Mouse (Mus musculus) left cerebral cortex, adult 18-20 months (tissue): ENCODE results near the gene Frmd8. TPM values are rescaled to one million over a fixed set of nuclear protein-coding genes. Genes with fewer than 3 reads are reported as not detected.
"Not testable (repeated sequence)": the region's sequence is repeated elsewhere in the genome, so short reads cannot be mapped to it uniquely, and the experiment has no call there.

Experiments used
- DNase-seq, 2 experiments: peaks; one replicate each; pipeline ENCODE4 v3.0.0; 2021 to 2022; ENCODE audit warnings: low spot score in 2 of 2, mixed read lengths in 1 of 2
- total RNA-seq, 2 experiments: library from RNA; stranded (reverse); gene quantifications; 2 replicates each; pipeline ENCODE4 v1.2.3; 2021

Frmd8 gene
- total RNA-seq, 2 experiments from 2014 or later = 13.5 to 13.6 TPM

DNA sequence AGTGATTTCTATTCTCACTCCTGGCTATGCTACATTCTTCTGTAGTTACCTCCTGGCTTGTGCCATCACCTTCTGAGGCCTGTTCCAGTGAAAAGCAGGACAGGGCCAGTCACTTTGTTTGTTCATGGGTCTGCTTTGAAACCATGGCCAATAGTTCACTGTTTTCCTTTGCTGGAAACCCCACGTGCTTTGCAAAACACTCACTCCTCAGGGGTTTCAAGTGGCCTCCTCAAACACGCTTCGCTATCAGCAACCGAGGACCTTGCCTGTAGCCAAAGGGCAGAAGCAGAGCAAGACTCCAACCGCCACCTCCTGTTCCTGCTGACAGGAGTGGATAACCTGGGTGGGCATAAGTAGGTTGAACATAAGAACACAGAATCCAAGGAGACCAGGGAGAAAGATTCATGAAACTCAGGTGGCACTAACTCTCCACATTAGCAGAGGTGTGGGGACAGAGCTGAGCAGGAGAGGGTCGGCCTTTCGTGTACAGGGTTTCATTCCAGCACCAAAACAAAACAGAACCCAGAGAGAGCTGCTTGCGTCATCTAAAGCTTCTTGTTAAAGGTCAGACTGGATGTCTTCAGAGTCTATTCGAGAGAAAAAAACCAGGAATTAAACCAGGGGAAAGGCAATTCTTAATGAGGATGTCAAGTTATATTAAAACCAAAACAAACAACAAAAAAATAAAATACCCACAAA, 47.5 kb downstream of the Frmd8 start:
- no peak for DNase-seq

DNA sequence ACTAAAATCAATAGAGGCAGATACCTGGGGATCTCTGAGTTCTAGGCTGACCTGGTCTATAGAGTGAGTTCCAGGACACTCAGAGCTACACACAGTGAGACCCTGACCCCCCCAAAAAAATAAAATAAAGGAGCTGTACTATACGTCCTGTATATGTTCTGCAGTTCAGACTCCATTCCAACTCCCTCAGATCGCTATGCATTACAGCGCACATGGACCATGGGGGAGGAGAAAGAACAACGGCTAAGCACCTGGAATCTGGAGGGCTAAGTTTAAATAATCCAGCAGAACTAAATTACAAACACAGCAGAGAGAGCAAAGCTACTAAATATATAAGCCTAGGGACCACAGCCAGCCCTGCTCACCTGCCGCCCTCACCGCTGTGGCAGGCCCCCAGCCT, 48.0 kb downstream of the Frmd8 start:
- no peak for DNase-seq

DNA sequence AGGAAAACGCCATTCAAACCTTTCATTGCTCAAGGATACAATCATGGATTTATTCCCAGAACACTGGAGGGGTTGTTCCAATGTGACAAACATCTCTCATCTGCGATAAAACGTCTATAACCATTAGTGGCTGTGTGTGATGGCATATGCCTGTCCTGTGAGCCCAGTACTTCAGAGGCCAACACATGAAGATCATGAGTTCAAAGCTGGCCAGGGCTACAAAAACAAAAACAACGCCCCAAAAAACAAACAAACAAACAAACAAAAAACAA, 48.4 kb downstream of the Frmd8 start:
- DNase-seq = no peak

DNA sequence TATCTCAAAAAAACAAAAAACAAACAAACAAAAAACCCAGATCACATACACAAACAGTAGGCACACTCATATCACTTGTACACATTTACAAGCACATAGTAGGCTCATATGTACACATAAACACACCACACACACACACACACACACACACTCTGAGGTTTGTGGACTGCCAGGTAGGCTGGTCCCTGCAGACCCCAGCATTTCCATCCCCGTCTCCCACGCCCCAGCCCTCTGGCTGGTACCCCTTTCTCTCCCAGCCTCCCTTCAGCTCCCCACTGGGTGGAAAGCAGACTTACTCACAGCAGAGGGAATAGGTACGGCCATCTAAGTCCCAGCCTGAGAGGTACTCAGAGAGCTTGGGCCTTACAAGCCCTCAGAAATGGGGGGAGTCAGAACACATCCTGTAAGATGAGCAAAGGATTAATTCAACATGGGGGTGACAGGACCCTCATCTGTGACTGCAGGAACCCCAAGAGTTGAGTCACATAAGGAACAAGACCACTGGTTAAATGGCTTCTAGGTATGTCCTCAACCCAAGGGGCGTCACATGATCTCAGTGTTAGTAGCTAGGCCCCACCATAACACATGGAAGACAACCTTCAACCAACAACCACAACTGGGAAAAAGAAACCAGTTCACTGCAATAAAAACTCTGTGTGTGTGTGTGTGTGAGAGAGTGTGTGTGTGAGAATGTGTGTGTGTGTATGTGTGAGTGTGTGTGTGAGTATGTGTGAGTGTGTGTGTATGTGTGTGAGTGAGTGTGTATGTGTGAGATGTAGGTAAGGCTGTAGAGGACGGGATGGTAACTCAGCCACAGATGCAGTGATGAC, 49.0 kb downstream of the Frmd8 start:
- no peak for DNase-seq

DNA sequence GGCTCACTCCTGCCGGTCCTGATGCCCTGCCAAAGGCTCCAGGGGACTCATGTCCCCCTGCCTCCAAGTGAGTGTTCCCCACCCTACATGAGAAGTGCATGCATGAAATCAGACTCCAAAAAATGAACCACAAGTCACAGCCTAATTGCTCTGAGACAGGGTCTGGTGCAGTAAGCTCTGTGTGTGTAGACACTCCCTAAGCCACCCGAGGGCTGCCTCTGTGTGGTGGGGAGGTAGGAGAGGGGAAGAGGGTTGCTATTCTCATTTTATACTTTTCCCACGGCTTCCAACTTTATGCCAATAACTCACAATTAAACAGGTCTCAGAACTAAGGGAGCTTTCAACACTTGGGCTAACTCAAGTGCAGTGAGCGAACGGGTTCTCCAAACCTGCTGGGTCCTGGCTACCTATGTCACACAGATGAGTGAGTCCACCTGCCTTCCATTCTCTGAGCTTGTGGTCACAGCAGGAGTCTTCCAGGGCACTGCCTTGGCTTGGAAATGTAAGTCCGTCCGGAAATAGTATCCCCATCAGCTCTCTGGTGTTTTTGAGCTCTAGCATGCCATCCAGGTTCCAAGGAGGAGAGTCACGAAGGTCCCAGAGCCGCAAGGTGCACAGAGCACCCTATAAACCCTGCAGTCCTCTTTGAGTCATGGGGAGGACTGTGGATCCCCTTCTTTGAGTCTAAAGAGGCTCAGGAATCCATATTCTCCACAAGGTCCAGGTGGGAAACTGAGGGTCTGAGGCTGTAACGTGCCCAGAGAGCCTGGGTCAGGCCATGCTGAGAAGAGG, 50.1 kb downstream of the Frmd8 start:
- no peak for DNase-seq

DNA sequence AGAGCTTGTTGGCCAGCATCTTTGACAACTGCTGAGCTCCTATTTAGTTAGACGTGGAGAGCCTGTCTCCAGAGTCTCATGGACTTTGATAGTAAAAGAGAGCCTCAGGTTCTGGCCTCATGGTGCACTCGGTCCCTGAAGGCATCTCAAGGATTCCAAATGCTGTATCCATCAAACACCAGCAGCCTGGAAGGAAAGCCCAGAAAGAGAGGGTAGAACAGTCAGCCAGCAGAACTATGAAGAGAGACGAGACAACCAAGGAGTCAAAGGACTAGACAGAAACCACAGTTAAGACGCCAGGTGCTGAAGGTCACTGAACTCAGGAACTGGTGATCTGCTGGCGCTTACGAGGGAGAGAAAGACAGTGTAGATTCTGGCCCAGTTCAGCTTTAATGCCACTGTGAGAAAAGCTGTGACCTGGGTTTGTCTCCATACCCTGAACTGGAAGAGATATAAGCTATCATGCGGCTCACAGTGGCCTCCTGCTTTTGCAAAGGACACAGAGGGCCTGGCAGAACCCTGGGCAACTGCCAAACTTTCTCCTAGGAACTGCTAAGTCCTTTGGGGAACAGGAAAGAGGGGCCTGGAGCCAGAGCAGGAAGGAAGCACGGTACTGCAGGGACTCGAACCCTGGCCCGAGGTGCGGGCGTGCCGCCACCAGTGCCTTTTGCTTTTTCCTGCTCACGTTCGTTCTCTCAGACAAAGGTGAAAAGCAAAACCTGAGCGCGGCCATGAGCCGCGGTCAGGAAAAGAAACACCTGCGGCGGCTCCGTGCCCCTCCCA, 50.8 kb downstream of the Frmd8 start:
- DNase-seq = no peak

DNA sequence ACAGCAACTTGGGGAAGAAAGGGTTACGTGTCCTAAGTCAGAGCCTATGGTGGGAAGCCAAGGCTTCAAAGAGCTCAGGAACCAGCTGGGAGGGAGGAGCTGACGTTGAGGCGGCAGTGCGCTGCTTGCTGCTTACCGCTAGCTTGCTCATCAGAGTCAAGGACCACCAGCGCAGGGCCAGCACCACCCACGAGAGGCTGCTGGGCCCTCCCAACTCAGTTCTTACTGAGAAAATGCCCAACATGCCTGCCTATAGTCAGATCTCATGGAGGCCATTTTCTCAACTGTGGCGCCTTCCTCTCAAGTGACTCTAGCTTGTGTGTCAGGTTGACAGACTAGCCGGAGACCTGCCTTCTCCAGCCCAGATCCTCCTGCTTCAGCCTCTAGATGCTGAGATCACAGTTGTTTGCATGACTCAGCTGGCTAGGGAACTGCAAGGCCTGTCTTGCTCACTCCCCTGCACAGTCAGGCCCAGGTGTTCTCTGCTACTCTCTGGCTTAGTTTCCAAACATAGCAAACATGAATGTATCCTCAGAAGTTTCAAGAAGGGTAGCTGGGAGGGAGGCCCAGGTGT, 51.7 kb downstream of the Frmd8 start:
- DNase-seq = no peak

DNA sequence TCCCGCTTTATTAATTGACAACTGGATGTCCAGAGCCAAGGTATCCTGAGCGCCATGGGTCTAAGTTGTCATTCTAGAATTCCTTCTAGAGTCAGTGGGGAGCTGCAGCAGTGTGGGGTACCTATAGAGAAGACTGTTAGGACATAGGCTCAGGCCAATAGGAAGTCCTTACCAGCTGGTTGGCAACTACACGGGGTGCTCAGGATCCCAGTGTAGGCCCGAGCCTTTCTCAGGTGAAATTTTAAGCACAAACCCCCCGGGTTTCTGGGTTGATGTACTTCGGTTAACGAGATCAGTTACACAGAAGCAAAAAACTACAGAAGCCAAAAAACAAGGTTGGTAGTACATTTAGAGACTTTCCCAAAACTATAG, 52.3 kb downstream of the Frmd8 start:
- no peak for DNase-seq

DNA sequence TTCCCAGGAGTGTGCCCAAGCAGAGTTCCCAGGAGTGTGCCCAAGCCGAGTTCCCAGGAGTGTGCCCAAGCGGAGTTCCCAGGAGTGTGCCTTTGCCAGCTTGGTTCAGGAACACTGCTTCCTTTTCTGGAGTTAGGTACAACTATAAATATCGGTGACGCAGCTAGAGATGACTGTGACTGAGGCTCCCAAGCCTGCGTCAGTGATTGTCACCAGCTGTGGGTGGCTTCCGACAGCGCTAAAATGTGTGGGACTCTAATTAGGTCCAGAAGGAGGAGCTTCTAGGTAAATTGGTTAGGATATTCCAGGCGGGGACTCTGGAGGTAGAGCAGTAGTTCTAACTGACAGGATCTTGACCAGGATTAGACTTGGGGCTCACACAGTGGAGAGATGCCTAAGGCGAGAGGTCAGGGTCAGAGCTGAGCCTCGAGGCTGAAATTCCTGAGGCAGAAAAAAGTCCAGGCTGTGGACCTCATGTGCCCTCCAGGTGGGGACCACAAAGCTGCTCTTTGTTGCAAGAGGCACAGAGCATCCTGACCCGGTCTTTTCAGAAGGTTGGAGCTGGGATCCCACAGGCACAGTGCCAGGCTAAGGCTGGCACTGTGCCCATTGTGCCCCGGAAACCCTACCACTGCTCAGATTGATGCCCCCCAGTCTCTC, 52.8 kb downstream of the Frmd8 start:
- DNase-seq = peak; percentile 75 to 79

DNA sequence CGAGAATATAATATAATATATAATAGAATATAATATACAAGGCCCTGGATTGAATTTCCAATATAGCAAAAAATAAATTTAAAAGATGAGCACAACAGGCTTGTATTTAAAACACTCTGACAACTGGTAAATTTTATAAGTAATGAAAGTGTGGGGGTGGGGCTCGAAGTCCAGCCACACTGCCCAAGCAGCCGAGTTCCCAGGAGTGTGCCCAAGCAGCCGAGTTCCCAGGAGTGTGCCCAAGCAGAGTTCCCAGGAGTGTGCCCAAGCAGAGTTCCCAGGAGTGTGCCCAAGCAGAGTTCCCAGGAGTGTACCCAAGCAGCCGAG, 53.3 kb downstream of the Frmd8 start:
- no peak for DNase-seq

DNA sequence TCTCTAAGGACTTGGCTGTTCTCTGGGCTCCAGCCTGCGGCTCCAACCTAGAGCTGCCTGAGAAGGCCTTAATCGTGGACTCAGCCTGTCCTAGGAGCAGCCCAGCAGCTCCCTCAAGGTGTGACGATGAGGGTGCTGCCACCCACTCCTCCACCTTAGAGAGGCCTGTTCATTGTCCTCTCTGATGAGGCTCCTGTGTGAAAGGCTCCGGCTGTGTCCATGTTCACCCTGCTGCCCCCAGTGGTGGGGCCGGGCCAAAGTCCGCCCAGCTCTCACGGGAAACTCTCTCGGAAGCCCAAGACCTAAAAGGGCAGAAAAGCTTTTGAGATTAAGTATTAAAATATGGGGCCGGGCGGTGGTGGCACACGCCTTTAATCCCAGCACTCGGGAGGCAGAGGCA, 55.5 kb downstream of the Frmd8 start:
- DNase-seq = no peak

DNA sequence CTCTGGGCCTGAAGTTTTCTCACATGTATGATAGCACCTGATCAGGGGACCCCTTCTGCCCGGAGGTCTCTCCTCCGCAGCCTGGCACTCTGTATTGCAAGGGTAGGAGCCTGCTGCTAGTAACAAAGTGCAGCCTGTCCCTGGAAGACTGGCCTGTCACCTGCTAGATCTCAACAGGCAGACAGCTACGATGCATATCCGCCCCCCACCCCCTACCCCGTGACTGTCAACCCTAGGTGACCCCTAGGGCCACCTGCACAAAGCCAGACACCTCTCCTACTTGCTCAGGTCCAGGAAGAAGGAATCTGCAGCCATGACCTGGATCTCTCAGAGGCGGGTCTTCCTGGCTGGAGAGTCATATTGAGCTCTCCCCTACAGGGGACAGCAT, 56.5 kb downstream of the Frmd8 start:
- no peak for DNase-seq

DNA sequence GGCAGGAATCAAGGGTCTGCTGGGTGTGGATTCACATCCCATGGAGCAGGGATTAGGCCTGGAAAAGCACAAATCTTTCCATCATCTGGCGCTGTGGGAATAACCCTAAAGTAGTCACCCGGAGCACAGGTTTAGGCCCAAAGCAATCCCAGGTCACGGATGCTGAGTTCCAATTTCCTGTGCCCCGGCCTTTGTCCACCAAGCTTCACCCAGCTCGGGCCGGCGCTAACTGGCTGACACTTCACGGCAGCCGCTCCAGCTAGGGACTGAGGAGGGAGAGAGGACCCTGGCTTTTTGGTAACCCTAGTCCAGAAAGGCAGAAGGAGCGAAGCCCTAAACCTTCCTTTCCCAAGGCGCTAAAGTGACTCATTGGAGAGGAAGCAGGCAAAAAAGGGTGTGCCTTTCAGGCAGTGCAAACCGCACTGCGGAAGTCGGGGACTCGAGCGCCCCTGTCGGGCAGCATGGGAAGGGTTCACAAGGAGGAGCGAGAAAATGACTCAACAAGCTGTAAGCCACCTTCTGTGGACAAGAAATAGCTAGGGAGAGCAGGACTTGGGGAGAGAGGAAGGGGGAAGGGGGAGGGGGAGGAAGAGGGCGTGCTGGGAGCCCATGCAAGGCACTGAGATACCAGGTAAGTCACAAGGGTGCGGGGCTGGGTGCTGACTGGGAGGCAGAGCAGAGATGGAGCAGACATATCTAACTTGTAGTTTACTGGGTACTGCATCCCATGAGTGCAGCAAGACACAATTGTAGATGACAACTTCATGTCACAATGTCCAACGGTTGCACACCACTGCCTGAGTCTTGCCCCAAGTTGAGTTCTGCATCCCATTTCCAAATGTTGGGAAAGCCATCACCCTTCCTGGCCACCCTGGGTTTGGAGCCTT, 57.1 kb downstream of the Frmd8 start:
- DNase-seq = peak; percentile 83 to 90

DNA sequence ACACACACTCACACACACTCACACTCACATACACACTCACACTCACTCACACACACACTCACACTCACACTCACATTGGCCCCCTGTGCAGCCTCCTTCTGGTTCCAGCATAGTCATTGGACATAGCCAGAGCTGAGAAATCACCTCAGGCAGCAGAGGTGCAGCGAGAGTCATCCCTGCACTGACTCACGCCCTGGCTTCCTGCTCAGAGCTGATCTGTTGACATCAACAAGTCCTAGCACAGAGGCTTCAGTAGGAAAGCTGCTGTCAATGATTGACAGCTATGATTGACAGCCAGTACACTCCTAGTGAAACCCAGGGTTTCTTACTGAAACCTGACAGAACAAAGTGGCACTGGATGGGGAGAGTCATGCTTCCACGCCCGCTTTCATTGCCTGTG, 59.1 kb downstream of the Frmd8 start:
- no peak for DNase-seq

DNA sequence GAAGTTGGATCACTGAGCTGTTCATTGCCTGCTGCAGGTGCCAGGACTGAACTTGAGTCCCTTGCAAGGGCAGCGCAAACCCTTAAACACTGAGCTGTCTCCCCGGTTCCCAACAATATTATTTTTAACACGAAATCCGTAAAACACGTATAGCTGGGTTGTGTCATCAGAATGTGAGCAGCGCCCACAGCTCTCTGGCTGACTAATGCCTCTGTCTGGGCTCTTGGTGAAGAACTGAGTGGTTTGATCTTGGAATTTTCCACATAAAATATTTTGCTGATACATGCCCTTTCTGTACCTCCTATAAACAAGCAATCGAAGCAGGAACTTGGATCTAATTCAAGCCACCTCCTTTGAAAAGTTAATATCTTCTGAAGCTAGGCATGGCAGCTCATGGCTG, 60.1 kb downstream of the Frmd8 start:
- DNase-seq = peak in 1 of 2 experiments; percentile 63

DNA sequence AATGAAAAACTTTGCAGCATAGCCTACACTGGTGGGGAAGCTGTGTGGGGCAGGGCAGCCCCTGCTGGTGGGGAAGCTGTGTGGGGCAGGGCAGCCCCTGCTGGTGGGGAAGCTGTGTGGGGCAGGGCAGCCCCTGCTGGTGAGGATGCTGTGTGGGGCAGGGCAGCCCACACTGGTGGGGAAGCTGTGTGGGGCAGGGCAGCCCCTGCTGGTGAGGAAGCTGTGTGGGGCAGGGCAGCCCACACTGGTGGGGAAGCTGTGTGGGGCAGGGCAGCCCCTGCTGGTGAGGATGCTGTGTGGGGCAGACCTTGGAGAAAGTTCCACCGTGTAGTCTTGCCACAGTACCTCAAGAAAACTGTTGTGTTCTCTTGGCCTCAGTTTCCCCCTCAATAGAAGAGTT, 61.0 kb downstream of the Frmd8 start:
- DNase-seq = not testable (repeated sequence)

DNA sequence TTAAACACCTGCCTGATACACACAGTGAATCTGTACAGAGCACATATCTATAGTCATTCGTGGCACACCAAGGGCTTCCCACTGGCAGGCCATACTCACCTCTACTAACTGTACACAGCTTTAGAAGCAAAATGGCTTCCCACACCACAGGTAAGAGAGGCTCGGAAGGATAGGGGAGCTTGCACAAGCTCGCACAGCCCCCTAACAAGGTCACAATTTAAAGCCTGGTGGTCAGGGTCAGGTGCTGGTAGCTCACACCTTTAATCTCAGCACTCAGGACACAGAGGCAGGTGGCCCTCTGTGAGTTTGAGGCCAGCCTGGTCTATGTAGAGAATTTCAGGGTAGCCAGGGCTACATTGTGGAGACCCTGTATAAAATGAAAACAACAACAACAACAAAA, 61.5 kb downstream of the Frmd8 start:
- DNase-seq = no peak

DNA sequence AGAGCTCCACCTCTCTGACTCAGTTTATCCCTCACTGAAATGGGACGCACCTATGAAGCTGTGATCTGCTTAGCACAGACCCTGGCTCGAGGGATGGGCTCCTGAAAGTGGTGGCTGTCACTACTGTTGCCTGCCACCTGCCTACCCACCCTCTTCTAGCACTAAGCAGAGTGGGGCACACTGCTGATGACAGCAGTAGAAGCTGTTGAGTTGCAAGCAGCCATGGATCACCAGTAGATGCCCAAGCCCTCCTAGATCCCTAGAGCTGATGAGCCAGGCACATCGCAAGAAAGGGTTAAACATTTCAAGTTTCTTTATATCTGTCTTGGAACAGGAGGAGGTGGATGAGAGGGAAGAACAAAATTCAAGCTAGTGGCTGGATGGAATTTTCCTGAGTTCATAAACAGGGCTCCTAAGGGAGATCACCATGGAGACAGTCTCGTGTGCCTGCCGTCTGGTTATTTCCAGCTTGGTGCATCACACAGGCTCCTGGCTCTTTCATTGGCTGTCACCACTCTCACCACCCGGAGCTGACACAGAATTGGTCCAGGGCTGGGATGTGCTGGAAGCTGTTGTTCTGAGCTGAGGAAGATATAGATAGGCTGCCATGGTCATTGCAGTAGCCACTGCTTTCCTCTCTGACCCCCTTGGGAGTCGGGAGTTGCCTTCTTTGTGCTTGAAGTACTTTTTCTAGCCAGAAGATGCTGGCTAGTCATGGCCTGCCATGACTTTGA, 63.1 kb downstream of the Frmd8 start:
- peak; percentile 85 to 93 for DNase-seq
